Mouse (Mus musculus) midbrain, embryonic 12.5 days (tissue): ENCODE data around the gene Bcl7c. TPM values are rescaled to one million over a fixed set of nuclear protein-coding genes. Genes with fewer than 3 reads are reported as not detected.

Experiments
- ATAC-seq: fragments of 200-750 bp; cut with Nextera tagmentation; 2 replicates; pipeline ENCODE4 v1.8.0; 2017; ENCODE audit warnings: low read depth, moderate TSS enrichment, moderate library complexity; ENCODE audit not compliant: low FRiP score
- H3K27ac ChIP-seq: fragments of 300-500 bp; sonication (generic); replicated peaks from 2 replicates; pipeline ENCODE4 v1.5.1; 2016; ENCODE audit warnings: mild to moderate bottlenecking
- H3K27me3 ChIP-seq: fragments of 300-500 bp; sonication (generic); 2 replicates; pipeline ENCODE4 v1.6.1; 2016; ENCODE audit warnings: mild to moderate bottlenecking
- H3K36me3 ChIP-seq: fragments of 300-500 bp; sonication (generic); 2 replicates; pipeline ENCODE4 v1.6.1; 2016
- H3K4me1 ChIP-seq: fragments of 300-500 bp; sonication (generic); 2 replicates; pipeline ENCODE4 v1.6.1; 2016
- H3K4me2 ChIP-seq: fragments of 300-500 bp; sonication (generic); replicated peaks from 2 replicates; pipeline ENCODE4 v1.6.1; 2016; ENCODE audit warnings: mild to moderate bottlenecking, moderate library complexity
- H3K4me3 ChIP-seq: fragments of 300-500 bp; sonication (generic); 2 replicates; pipeline ENCODE4 v1.5.1; 2016; ENCODE audit warnings: mild to moderate bottlenecking
- H3K9ac ChIP-seq: fragments of 300-500 bp; sonication (generic); replicated peaks from 2 replicates; pipeline ENCODE4 v1.6.1; 2016; ENCODE audit warnings: mild to moderate bottlenecking, moderate library complexity
- H3K9me3 ChIP-seq: fragments of 300-500 bp; sonication (generic); 2 replicates; pipeline ENCODE4 v1.6.1; 2016; ENCODE audit warnings: mild to moderate bottlenecking
- WGBS: fragments of 180-500 bp; shearing (Covaris S2); methylation state at CpG from one replicate; pipeline ENCODE4 v1.1.7; 2016; 5-methylcytosine and 5-hydroxymethylcytosine counted together
- polyA plus RNA-seq: library from polyadenylated mRNA; unstranded; fragments of >200 nt; fragmentation: Nextera tagmentation; extraction: Ambion mirVana; gene quantifications from 2 replicates; pipeline ENCODE4 v1.2.1, GENCODE M21; 2016

Gene Bcl7c
- polyA plus RNA-seq, 1 experiment from 2014 or later = 79.2 TPM

- Histone ChIP-seq H3K4me1 (peaks cover 10% of the 10 kb centered on the region), H3K27me3 (no peaks in the 10 kb centered on the region), H3K4me3 (no peak overlapping the region), H3K36me3 (peaks cover 6% of the 10 kb centered on the region), H3K9me3 (no peaks in the 10 kb centered on the region), H3K4me2 (no peak overlapping the region), H3K9ac (no peak overlapping the region), H3K27ac (no peak overlapping the region)
- no peak for ATAC-seq
- WGBS = 93% methylated on average over 8 of the region's 8 CpGs
Measured at GRCm38 (mm10) chr7:127693290-127693689, 15.4 kb downstream of the Bcl7c start.

- peak overlapping the region; percentile 47 for H3K9ac ChIP-seq
- ATAC-seq = no peak
- peak overlapping the region; percentile 43 for H3K4me2 ChIP-seq
- no peaks in the 10 kb centered on the region for H3K27me3 ChIP-seq
- peak overlapping the region; percentile 20; the same call in 1 of the 2 replicates for H3K4me3 ChIP-seq
- peaks cover 6% of the 10 kb centered on the region for H3K36me3 ChIP-seq
- H3K4me1 ChIP-seq = peaks cover 10% of the 10 kb centered on the region
- 4% methylated on average over 15 of the region's 15 CpGs for WGBS
- peak overlapping the region; percentile 68 for H3K27ac ChIP-seq
- H3K9me3 ChIP-seq = no peaks in the 10 kb centered on the region
Measured at GRCm38 (mm10) chr7:127691221-127691989, 17.3 kb downstream of the Bcl7c start.

GRCm38 (mm10) chr7:127689626-127690280, 19.0 kb downstream of the Bcl7c start:
- no peak overlapping the region for H3K4me3 ChIP-seq
- peaks cover 10% of the 10 kb centered on the region for H3K4me1 ChIP-seq
- no peak overlapping the region for H3K27ac ChIP-seq
- no peaks in the 10 kb centered on the region for H3K27me3 ChIP-seq
- H3K9me3 ChIP-seq = no peaks in the 10 kb centered on the region
- no peaks in the 10 kb centered on the region for H3K36me3 ChIP-seq
- ATAC-seq = no peak
- no peak overlapping the region for H3K4me2 ChIP-seq
- 73% methylated on average over 9 of the region's 9 CpGs for WGBS
- H3K9ac ChIP-seq = no peak overlapping the region

- no peak for ATAC-seq
- H3K4me1 ChIP-seq = peaks cover 10% of the 10 kb centered on the region
- H3K9me3 ChIP-seq = no peaks in the 10 kb centered on the region
- no peak overlapping the region for H3K4me2 ChIP-seq
- H3K27ac ChIP-seq = no peak overlapping the region
- no peaks in the 10 kb centered on the region for H3K36me3 ChIP-seq
- H3K4me3 ChIP-seq = no peak overlapping the region
- H3K27me3 ChIP-seq = no peaks in the 10 kb centered on the region
- 94% methylated on average over 7 of the region's 7 CpGs for WGBS
- no peak overlapping the region for H3K9ac ChIP-seq
Measured at GRCm38 (mm10) chr7:127688935-127689334, 19.8 kb downstream of the Bcl7c start.

- H3K27ac ChIP-seq = no peak overlapping the region
- WGBS = 82% methylated on average over 11 of the region's 11 CpGs
- no peaks in the 10 kb centered on the region for H3K9me3 ChIP-seq
Measured at GRCm38 (mm10) chr7:127686740-127687449, 21.8 kb downstream of the Bcl7c start.

GRCm38 (mm10) chr7:127685304-127686018, 23.3 kb downstream of the Bcl7c start:
- WGBS = 85% methylated on average over 14 of the region's 14 CpGs
- no peak overlapping the region for H3K9ac ChIP-seq
- no peak for ATAC-seq
- H3K27ac ChIP-seq = no peak overlapping the region
- no peaks in the 10 kb centered on the region for H3K27me3 ChIP-seq
- H3K4me3 ChIP-seq = no peak overlapping the region
- H3K4me2 ChIP-seq = no peak overlapping the region
- no peaks in the 10 kb centered on the region for H3K9me3 ChIP-seq
- no peaks in the 10 kb centered on the region for H3K36me3 ChIP-seq
- no peaks in the 10 kb centered on the region for H3K4me1 ChIP-seq

More at GRCm38 (mm10) chr7:127686740-127687449, 21.8 kb downstream of the Bcl7c start:
- Histone ChIP-seq H3K4me3 (no peak overlapping the region), H3K36me3 (no peaks in the 10 kb centered on the region), H3K9ac (no peak overlapping the region), H3K27me3 (no peaks in the 10 kb centered on the region), H3K4me2 (no peak overlapping the region), H3K4me1 (peaks cover 10% of the 10 kb centered on the region)
- no peak for ATAC-seq

GRCm38 (mm10) chr7:127681888-127682553, 26.7 kb downstream of the Bcl7c start:
- no peaks in the 10 kb centered on the region for H3K9me3 ChIP-seq
- H3K36me3 ChIP-seq = no peaks in the 10 kb centered on the region
- H3K27me3 ChIP-seq = no peaks in the 10 kb centered on the region
- H3K27ac ChIP-seq = no peak overlapping the region
- H3K4me1 ChIP-seq = no peaks in the 10 kb centered on the region; the same call in 1 of the 2 replicates
- H3K4me3 ChIP-seq = no peak overlapping the region
- no peak for ATAC-seq
- H3K4me2 ChIP-seq = no peak overlapping the region
- WGBS = 87% methylated on average over 8 of the region's 8 CpGs
- no peak overlapping the region for H3K9ac ChIP-seq

- no peak for ATAC-seq
Measured at GRCm38 (mm10) chr7:127680541-127680940, 28.2 kb downstream of the Bcl7c start.

GRCm38 (mm10) chr7:127678811-127679210, 29.9 kb downstream of the Bcl7c start:
- Histone ChIP-seq H3K27ac (no peak overlapping the region), H3K27me3 (no peaks in the 10 kb centered on the region), H3K9ac (no peak overlapping the region), H3K36me3 (no peaks in the 10 kb centered on the region), H3K4me1 (no peaks in the 10 kb centered on the region; the same call in none of the 2 replicates), H3K4me2 (no peak overlapping the region), H3K9me3 (no peaks in the 10 kb centered on the region), H3K4me3 (no peak overlapping the region)
- ATAC-seq = no peak
- 53% methylated on average over 2 of the region's 2 CpGs for WGBS

More at GRCm38 (mm10) chr7:127680541-127680940, 28.2 kb downstream of the Bcl7c start:
- Histone ChIP-seq H3K36me3 (no peaks in the 10 kb centered on the region), H3K27ac (no peak overlapping the region), H3K9me3 (no peaks in the 10 kb centered on the region), H3K4me3 (no peak overlapping the region), H3K9ac (no peak overlapping the region), H3K4me1 (no peaks in the 10 kb centered on the region; the same call in 1 of the 2 replicates), H3K27me3 (no peaks in the 10 kb centered on the region), H3K4me2 (no peak overlapping the region)
- WGBS = 92% methylated on average over 13 of the region's 13 CpGs

- H3K9ac ChIP-seq = no peak overlapping the region
- H3K4me3 ChIP-seq = no peak overlapping the region
- H3K27ac ChIP-seq = no peak overlapping the region
- H3K27me3 ChIP-seq = no peaks in the 10 kb centered on the region
- 96% methylated on average over 4 of the region's 4 CpGs for WGBS
- no peak for ATAC-seq
- H3K4me2 ChIP-seq = no peak overlapping the region
- H3K36me3 ChIP-seq = no peaks in the 10 kb centered on the region
- H3K9me3 ChIP-seq = no peaks in the 10 kb centered on the region
- no peaks in the 10 kb centered on the region; the same call in none of the 2 replicates for H3K4me1 ChIP-seq
Measured at GRCm38 (mm10) chr7:127677609-127678008, 31.1 kb downstream of the Bcl7c start.

- ATAC-seq = no peak
- H3K27me3 ChIP-seq = no peaks in the 10 kb centered on the region
- H3K9me3 ChIP-seq = no peaks in the 10 kb centered on the region
- no peak overlapping the region for H3K27ac ChIP-seq
- no peak overlapping the region for H3K9ac ChIP-seq
- H3K4me1 ChIP-seq = no peaks in the 10 kb centered on the region; the same call in none of the 2 replicates
- 72% methylated on average over 6 of the region's 6 CpGs for WGBS
- H3K36me3 ChIP-seq = no peaks in the 10 kb centered on the region
- no peak overlapping the region for H3K4me3 ChIP-seq
- H3K4me2 ChIP-seq = no peak overlapping the region
Measured at GRCm38 (mm10) chr7:127677077-127677476, 31.7 kb downstream of the Bcl7c start.
